Mouse (Mus musculus) G1E (cell line): ENCODE results near the gene Myo6. TPM values are rescaled to one million over a fixed set of nuclear protein-coding genes. Genes with fewer than 3 reads are reported as not detected.

ENCODE experiments used
- ATAC-seq: 2 replicates; pipeline ENCODE4 v1.8.0; 2016; ENCODE audit warnings: mild to moderate bottlenecking; ENCODE audit not compliant: insufficient number of reproducible peaks, poor library complexity, low FRiP score, severe bottlenecking; ENCODE audit errors: extremely low read depth
- DNase-seq: peaks from one replicate; pipeline ENCODE4 v3.0.0; 2012; ENCODE audit warnings: low spot score
- H3K27me3 ChIP-seq: 2 replicates; pipeline ENCODE4 v1.6.1; 2012; ENCODE audit warnings: mild to moderate bottlenecking, low read length, inconsistent platforms; ENCODE audit not compliant: insufficient read depth
- H3K36me3 ChIP-seq: replicated peaks from 2 replicates; pipeline ENCODE3; 2012; ENCODE audit warnings: mild to moderate bottlenecking, inconsistent platforms
- H3K4me1 ChIP-seq: 2 replicates; pipeline ENCODE4 v1.6.1; 2012; ENCODE audit warnings: low read depth, low read length, inconsistent platforms, mixed read lengths; ENCODE audit not compliant: insufficient read depth
- H3K4me3 ChIP-seq: 2 replicates; pipeline ENCODE4 v1.5.1; 2012; ENCODE audit warnings: low read depth, mild to moderate bottlenecking, inconsistent platforms, low read length, moderate library complexity, mixed read lengths
- H3K9me3 ChIP-seq: replicated peaks from 2 replicates; pipeline ENCODE4 v1.6.1; 2012; ENCODE audit warnings: inconsistent platforms
- CTCF ChIP-seq: IDR thresholded peaks from 2 replicates; pipeline ENCODE4 v1.5.1; 2012; ENCODE audit warnings: low read depth, low read length, inconsistent platforms, mixed read lengths
- GATA1 ChIP-seq: IDR thresholded peaks from 2 replicates; pipeline ENCODE4 v1.6.1; 2012; ENCODE audit warnings: borderline replicate concordance, low read length, inconsistent platforms, mixed read lengths
- GATA2 ChIP-seq: IDR thresholded peaks from 2 replicates; pipeline ENCODE4 v1.6.1; 2012; ENCODE audit warnings: low read depth, low read length, inconsistent platforms, borderline replicate concordance
- POLR2AphosphoS5 ChIP-seq: IDR thresholded peaks from 2 replicates; pipeline ENCODE4 v1.6.1; 2012; ENCODE audit warnings: low read depth, low read length, inconsistent platforms; ENCODE audit not compliant: insufficient replicate concordance
- TAL1 ChIP-seq: conservative IDR thresholded peaks from 2 replicates; pipeline ENCODE4 v1.6.1; 2012; ENCODE audit warnings: low read depth, low read length, inconsistent platforms, mixed read lengths
- polyA plus RNA-seq: library from polyadenylated mRNA; stranded (reverse); fragments of >175 nt; gene quantifications from 2 replicates; pipeline ENCODE4 v1.2.3, GENCODE M21; 2012
- total RNA-seq, 2 experiments: library from RNA; stranded (forward) in 1 of 2; stranded (reverse) in 1 of 2; fragments of 200-1000 nt in 1 of 2; fragments of >200 nt in 1 of 2; fragmentation: Nextera tagmentation in 1 of 2; gene quantifications; 2 replicates each; pipeline ENCODE4 v1.2.3; 2014 to 2017

Myo6 gene
- total and polyA plus RNA-seq, 3 experiments = 8.2 to 17.6 (median 13.5) TPM

DNA sequence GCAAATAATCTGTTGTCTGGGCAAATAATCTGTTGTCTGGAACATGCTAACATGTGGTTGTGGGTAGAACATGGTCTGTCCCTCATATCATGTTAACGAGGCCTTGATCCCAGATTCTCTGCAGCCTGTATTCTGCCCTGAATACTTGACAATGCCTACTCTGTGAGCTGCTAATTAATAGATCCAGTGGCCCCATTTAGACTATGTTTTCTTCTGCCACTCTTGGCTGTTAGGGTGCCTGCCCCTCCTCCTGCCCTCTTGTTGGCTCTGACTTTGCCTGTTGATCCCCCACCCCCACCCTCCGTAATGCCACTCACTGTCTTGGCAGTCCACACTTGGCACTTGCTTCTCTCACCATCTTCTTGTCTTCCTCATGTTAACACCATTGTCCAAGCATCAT is 13.8 kb downstream of the Myo6 start:
- Histone ChIP-seq H3K4me1 (no peaks in the 10 kb centered on the region), H3K9me3 (no peaks in the 10 kb centered on the region), H3K4me3 (no peak overlapping the region), H3K36me3 (no peaks in the 10 kb centered on the region), H3K27me3 (no peaks in the 10 kb centered on the region; the same call in 1 of the 2 replicates)
- DNase-seq (no peak), ATAC-seq (no peak)
- no peak for TF ChIP-seq GATA2
- no peak for TF ChIP-seq GATA1
- no peak for TF ChIP-seq POLR2AphosphoS5
- TF ChIP-seq TAL1 = no peak
- TF ChIP-seq CTCF = no peak

DNA sequence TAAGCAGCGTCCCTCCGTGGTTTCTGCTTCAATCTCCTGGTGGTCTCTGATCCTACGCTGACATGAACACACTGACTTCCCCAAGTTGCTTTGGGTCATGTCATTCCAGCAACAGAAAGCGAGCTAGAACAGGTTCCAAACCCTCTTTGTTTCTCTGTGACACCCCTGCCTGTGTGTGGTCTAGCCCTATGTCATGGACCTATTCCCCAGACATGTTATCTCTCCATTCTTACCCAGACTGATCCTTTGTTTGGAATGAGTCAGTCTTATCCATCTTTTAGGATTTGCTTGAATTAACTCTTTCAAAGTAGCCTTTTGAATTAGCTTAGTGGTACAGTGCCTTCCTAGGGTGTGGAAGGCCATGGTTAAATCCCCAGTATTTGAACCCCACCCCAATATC is 14.9 kb downstream of the Myo6 start:
- H3K27me3 ChIP-seq = no peaks in the 10 kb centered on the region
- no peaks in the 10 kb centered on the region for H3K36me3 ChIP-seq
- DNase-seq (no peak), ATAC-seq (no peak)
- H3K9me3 ChIP-seq = no peaks in the 10 kb centered on the region
- no peak for TF ChIP-seq POLR2AphosphoS5
- no peak for TF ChIP-seq TAL1
- TF ChIP-seq GATA1 = no peak
- no peak overlapping the region for H3K4me3 ChIP-seq
- no peaks in the 10 kb centered on the region for H3K4me1 ChIP-seq

- no peak for ATAC-seq
- no peak for DNase-seq
- TF ChIP-seq GATA1 = no peak
- TF ChIP-seq POLR2AphosphoS5 = no peak
- no peak for TF ChIP-seq TAL1
- TF ChIP-seq CTCF = no peak
- TF ChIP-seq GATA2 = no peak
- Histone ChIP-seq H3K4me1 (no peaks in the 10 kb centered on the region), H3K27me3 (no peaks in the 10 kb centered on the region), H3K36me3 (no peaks in the 10 kb centered on the region), H3K4me3 (no peak overlapping the region), H3K9me3 (no peaks in the 10 kb centered on the region)
Observed at GRCm38 (mm10) chr9:80180771-80181170, 15.9 kb downstream of the Myo6 start.

GRCm38 (mm10) chr9:80181692-80182091 is 16.9 kb downstream of the Myo6 start:
- no peaks in the 10 kb centered on the region for H3K9me3 ChIP-seq
- TF ChIP-seq GATA1 = no peak
- no peak for TF ChIP-seq POLR2AphosphoS5
- TF ChIP-seq GATA2 = no peak
- no peak for TF ChIP-seq TAL1
- TF ChIP-seq CTCF = no peak
- ATAC-seq = no peak

GRCm38 (mm10) chr9:80184138-80184537 is 19.3 kb downstream of the Myo6 start:
- H3K36me3 ChIP-seq = no peaks in the 10 kb centered on the region
- H3K4me3 ChIP-seq = no peak overlapping the region
- peaks cover 3% of the 10 kb centered on the region; the same call in 1 of the 2 replicates for H3K27me3 ChIP-seq
- ATAC-seq = no peak
- no peak for TF ChIP-seq CTCF
- no peaks in the 10 kb centered on the region for H3K9me3 ChIP-seq
- no peaks in the 10 kb centered on the region for H3K4me1 ChIP-seq
- no peak for DNase-seq

More at GRCm38 (mm10) chr9:80181692-80182091, 16.9 kb downstream of the Myo6 start:
- peaks cover under 1% of the 10 kb centered on the region; the same call in 1 of the 2 replicates for H3K27me3 ChIP-seq
- no peak for DNase-seq
- H3K4me3 ChIP-seq = no peak overlapping the region
- no peaks in the 10 kb centered on the region for H3K4me1 ChIP-seq
- no peaks in the 10 kb centered on the region for H3K36me3 ChIP-seq

GRCm38 (mm10) chr9:80185737-80186136 is 20.9 kb downstream of the Myo6 start:
- DNase-seq = no peak
- TF ChIP-seq CTCF (no peak), GATA1 (no peak), GATA2 (no peak), TAL1 (no peak), POLR2AphosphoS5 (no peak)

GRCm38 (mm10) chr9:80186693-80187092 is 21.9 kb downstream of the Myo6 start:
- H3K27me3 ChIP-seq = peaks cover 3% of the 10 kb centered on the region; the same call in 1 of the 2 replicates
- DNase-seq = no peak
- no peak for TF ChIP-seq CTCF
- TF ChIP-seq GATA2 = no peak
- no peak for TF ChIP-seq POLR2AphosphoS5
- TF ChIP-seq TAL1 = no peak
- no peak for TF ChIP-seq GATA1

More at GRCm38 (mm10) chr9:80185737-80186136, 20.9 kb downstream of the Myo6 start:
- H3K4me1 ChIP-seq = no peaks in the 10 kb centered on the region
- H3K36me3 ChIP-seq = no peaks in the 10 kb centered on the region
- no peaks in the 10 kb centered on the region for H3K9me3 ChIP-seq
- no peak overlapping the region for H3K4me3 ChIP-seq
- peaks cover 3% of the 10 kb centered on the region; the same call in 1 of the 2 replicates for H3K27me3 ChIP-seq
- ATAC-seq = no peak

More at GRCm38 (mm10) chr9:80186693-80187092, 21.9 kb downstream of the Myo6 start:
- H3K9me3 ChIP-seq = no peaks in the 10 kb centered on the region
- H3K4me3 ChIP-seq = no peak overlapping the region
- no peak for ATAC-seq
- no peaks in the 10 kb centered on the region for H3K4me1 ChIP-seq
- no peaks in the 10 kb centered on the region for H3K36me3 ChIP-seq
